Mouse (Mus musculus): ENCODE results near the gene Gins2.

The Gins2 gene

GRCm38 (mm10) chr8:120588908-120589771 is at the start of gene Gins2:
Gene Gins2, minus strand, starts transcription at chr8:120589304.
- peak; percentile 100 for DNase-seq

GRCm38 (mm10) chr8:120634329-120634839 is 45.3 kb upstream of the Gins2 start:
- DNase-seq = no peak

GRCm38 (mm10) chr8:120633665-120634271 is 44.7 kb upstream of the Gins2 start:
- DNase-seq = no peak

- no peak for DNase-seq
These were observed 44.0 kb upstream of the Gins2 start for GRCm38 (mm10) chr8:120632969-120633664.

- no peak for DNase-seq
These were observed 42.6 kb upstream of the Gins2 start for GRCm38 (mm10) chr8:120631441-120632375.

GRCm38 (mm10) chr8:120630848-120631247 is 41.7 kb upstream of the Gins2 start:
- no peak for DNase-seq

GRCm38 (mm10) chr8:120630031-120630430 is 40.9 kb upstream of the Gins2 start:
- DNase-seq = no peak

- DNase-seq = peak; percentile 80
These were observed 38.2 kb upstream of the Gins2 start for GRCm38 (mm10) chr8:120627298-120627697.

- DNase-seq = no peak
These were observed 37.4 kb upstream of the Gins2 start for GRCm38 (mm10) chr8:120626461-120626860.

GRCm38 (mm10) chr8:120623608-120624007 is 34.5 kb upstream of the Gins2 start:
- DNase-seq = no peak

- DNase-seq = no peak
These were observed 33.1 kb upstream of the Gins2 start for GRCm38 (mm10) chr8:120622161-120622560.

- no peak for DNase-seq
These were observed 31.3 kb upstream of the Gins2 start for GRCm38 (mm10) chr8:120620441-120620840.

- peak; percentile 34 for DNase-seq
These were observed 30.4 kb upstream of the Gins2 start for GRCm38 (mm10) chr8:120619235-120620180.

- peak; percentile 48 for DNase-seq
These were observed 29.0 kb upstream of the Gins2 start for GRCm38 (mm10) chr8:120618110-120618509.

GRCm38 (mm10) chr8:120616663-120617626 is 27.8 kb upstream of the Gins2 start:
- DNase-seq = no peak

GRCm38 (mm10) chr8:120614491-120614890 is 25.4 kb upstream of the Gins2 start:
- DNase-seq = no peak

- DNase-seq = no peak
These were observed 21.7 kb upstream of the Gins2 start for GRCm38 (mm10) chr8:120610824-120611223.

GRCm38 (mm10) chr8:120607885-120608284 is 18.8 kb upstream of the Gins2 start:
- peak; percentile 65 for DNase-seq

- no peak for DNase-seq
These were observed 18.4 kb upstream of the Gins2 start for GRCm38 (mm10) chr8:120607460-120607859.

GRCm38 (mm10) chr8:120602672-120603071 is 13.6 kb upstream of the Gins2 start:
- no peak for DNase-seq
